Mouse (Mus musculus) CD4-positive, CD25-positive, alpha-beta regulatory T cell, adult 2 months (primary cell): ENCODE results near the gene Gm10203.
"Not testable (repeated sequence)": the region's sequence is repeated elsewhere in the genome, so short reads cannot be mapped to it uniquely, and the experiment has no call there.

ENCODE experiments used
- DNase-seq: peaks from one replicate; pipeline ENCODE4 v3.0.0-alpha.2; 2012; ENCODE audit warnings: low read depth, low spot score

Gm10203 gene

GRCm38 (mm10) chr6:149129870-149130269 lies at the start of gene Gm10203:
Gene Gm10203 (plus strand): TSS chr6:149130170.
- not testable (repeated sequence) for DNase-seq

GRCm38 (mm10) chr6:149092406-149092805 lies 37.6 kb upstream of the Gm10203 start:
- DNase-seq, result no peak

DNA sequence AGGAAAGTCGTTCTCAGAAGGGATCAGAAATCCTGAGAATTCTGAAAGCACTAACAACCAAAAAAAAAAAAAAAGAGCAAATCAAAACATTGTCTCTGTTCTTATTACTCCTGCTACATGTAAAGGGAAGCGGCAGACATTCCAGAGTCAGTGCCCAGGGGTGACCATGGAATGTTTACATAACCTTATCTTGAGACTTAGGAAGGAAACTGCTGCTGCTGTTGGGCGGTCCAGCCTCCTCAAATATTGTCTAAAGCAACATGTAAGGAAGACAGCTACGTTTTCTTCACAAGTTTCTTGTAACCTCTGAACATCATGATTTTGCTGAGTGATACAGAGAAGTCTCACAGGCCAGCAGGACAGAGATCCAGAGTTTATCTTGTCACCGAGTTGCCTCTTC lies 36.5 kb upstream of the Gm10203 start:
- no peak for DNase-seq

- DNase-seq, result no peak
Measured at GRCm38 (mm10) chr6:149094555-149094954, 35.4 kb upstream of the Gm10203 start.

DNA sequence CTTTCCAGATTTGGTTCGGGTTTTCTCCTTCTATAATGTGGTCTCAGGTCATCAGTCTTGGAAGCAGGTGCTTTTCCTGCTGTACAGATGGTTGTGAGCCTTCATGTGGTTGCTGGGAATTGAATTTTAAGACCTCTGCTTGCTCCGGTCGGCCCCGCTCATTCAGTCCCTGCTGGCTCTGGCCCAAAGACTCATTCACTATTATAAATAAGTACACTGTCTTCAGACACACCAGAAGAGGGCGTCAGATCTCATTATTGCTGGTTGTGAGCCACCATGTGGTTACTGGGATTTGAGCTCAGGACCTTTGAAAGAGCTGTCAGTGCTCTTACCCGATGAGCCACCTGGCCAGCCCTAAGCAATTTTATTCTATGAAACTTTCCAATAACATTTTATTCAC lies 34.6 kb upstream of the Gm10203 start:
- DNase-seq, result no peak

GRCm38 (mm10) chr6:149096233-149096632 lies 33.7 kb upstream of the Gm10203 start:
- DNase-seq, result no peak

GRCm38 (mm10) chr6:149097276-149097675 lies 32.7 kb upstream of the Gm10203 start:
- no peak for DNase-seq

DNA sequence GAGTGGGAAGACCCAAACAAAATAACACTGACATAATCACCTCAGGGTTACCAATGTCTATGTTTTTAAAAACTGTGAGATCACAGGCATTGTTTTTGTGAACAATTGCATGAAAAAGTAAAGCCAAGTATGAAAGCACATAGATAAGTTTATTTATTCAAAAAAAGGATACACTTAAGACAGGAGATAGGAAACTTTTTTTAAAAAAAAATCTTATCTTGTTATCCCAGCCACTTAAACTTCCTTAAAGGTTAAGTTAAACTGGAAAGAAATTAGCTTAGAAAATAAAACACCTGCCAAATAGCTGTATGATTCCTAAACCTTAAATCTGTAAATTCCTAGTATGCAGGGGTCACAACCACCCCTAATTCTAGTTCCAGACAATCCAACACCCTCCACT lies 31.0 kb upstream of the Gm10203 start:
- DNase-seq, result no peak

DNA sequence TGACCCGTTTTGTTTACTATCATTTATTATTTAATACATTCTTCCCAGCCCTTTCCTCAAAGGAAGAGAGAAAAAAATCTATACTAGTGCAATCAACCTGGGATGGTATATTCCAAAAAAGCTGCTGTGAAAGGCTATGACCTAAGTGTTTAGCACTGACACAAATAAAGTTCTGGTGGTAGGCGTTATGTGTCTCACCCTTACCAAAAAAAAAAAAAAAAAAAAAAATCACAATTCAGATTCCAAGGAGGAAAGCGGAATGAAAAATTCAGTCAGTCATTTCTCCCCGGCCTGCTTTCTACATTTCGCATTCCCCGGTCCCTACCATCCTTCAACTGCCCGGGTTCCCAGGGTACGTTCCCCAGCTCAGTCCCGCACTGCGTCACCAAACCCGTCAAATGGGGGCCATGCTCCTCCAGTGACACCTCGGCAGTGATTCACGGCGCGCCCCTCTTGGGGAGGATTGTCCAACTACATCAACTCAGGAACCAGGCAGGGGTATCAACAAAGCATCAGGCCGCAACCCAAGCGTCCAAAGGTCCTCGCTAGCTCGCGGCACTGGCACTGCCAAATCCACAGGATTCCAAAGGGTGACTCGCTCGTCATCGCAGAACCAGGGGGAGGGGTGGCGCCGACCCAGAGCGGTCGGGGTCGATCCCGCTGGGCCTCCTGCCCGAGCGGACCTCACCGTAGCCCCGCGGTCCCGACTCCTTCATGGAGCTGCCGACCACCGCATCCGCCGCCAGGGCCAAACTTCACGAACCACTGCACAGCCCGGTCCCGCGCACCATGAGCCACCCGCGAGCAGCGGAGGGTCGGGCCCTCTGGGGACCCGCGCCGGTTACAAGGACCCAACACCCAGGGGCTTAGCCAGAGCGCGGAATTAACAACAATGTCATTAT lies 29.5 kb upstream of the Gm10203 start:
- DNase-seq, result peak; percentile 5

GRCm38 (mm10) chr6:149101076-149101942 lies 28.7 kb upstream of the Gm10203 start, which contains the start of gene Dennd5b:
Gene Dennd5b (minus strand): TSS chr6:149101680.
- DNase-seq, result peak; percentile 41

GRCm38 (mm10) chr6:149101943-149102243 lies 28.1 kb upstream of the Gm10203 start:
- no peak for DNase-seq

- DNase-seq, result no peak
Measured at GRCm38 (mm10) chr6:149103451-149103850, 26.5 kb upstream of the Gm10203 start.

GRCm38 (mm10) chr6:149107615-149108014 lies 22.4 kb upstream of the Gm10203 start:
- DNase-seq, result no peak

GRCm38 (mm10) chr6:149108909-149109308 lies 21.1 kb upstream of the Gm10203 start:
- no peak for DNase-seq

GRCm38 (mm10) chr6:149116992-149117391 lies 13.0 kb upstream of the Gm10203 start:
- no peak for DNase-seq

DNA sequence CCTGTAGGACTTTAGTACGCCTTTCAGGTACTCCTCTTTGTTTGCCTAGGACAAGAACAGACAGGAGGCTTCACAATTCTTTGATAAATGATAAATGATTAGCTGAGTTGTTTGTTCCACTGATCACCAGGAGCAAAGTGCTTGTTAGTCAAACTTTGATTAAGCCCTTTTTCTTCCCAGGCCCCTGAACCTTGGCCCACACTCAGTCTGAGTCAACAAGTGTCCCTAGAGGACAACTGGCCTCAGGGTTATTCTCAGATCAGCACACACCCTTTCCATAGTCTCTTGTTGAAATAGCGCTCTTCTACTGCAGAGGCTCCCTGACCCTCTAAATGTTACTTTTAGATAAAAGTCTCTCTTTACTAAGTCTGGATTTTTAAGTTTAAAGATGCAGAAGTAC lies 11.0 kb upstream of the Gm10203 start:
- DNase-seq, result no peak

DNA sequence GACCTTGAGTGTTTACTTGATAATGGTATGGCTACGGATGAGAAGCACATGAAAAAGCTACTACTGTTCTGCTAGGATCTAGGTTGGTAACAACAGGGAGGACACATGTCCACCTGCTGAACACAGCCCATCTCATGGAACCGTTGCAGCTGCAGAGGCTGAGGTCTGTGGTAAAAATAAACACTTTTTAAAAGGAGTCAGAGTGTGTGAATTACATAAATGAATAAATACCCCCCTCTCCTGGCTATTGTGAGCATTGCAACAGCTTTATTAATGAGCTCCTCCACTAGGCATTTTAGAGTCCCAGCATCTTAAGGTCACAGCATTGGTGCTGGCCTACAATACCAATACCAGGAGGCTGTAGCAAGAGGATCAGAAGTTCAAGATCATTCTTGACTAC lies 10.1 kb upstream of the Gm10203 start:
- peak; percentile 74 for DNase-seq

- no peak for DNase-seq
Measured at GRCm38 (mm10) chr6:149123042-149123441, 6.9 kb upstream of the Gm10203 start.

- peak; percentile 79 for DNase-seq
Measured at GRCm38 (mm10) chr6:149126675-149127074, 3.3 kb upstream of the Gm10203 start.

- no peak for DNase-seq
Measured at GRCm38 (mm10) chr6:149131111-149131510, 1.1 kb downstream of the Gm10203 start.

DNA sequence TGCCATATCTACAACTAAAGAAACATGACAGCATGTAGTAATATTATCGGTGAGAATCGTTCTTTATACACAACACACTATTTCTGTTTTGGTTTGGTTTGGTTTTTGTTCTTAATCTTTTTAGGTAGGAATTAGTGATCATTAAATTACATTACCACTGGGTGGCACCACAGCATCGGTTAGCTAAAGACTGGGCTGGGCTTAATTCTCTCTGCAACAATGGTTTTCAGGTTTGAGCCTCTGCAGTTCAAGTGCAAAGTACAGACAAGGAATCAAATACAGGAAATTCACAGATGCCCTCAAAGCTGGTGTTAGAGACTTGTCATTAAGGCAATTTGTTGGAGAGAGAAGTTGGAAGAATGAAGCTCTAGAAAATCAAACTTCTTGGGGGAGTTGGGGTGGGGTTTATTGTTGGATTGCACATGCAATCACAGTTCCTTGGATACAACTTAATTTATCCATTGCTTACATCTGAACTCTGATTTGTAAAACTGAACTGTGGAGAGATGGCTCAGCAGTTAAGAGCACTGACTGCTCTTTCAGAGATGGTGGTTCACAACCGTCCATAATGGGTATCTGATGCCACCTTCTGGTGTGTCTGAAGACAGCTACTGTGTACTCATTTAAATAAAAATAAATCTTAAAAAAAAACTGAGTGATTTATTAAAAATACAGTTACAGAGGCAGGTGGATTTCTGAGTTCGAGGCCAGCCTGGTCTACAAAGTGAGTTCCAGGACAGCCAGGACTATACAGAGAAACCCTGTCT lies 2.5 kb downstream of the Gm10203 start:
- DNase-seq, result peak; percentile 89
